Mouse (Mus musculus) ES-Bruce4 (cell line): ENCODE measurements around the gene Fis1. TPM values are rescaled to one million over a fixed set of nuclear protein-coding genes. Genes with fewer than 3 reads are reported as not detected.
A peak's percentile ranks its signal among the peaks of the same experiment; 100 is the strongest.

Experiments
- H3K27ac ChIP-seq: 2 replicates; pipeline ENCODE4 v1.5.1; 2012; ENCODE audit warnings: low read length, inconsistent platforms; ENCODE audit not compliant: insufficient read depth
- H3K27me3 ChIP-seq: 2 replicates; pipeline ENCODE4 v1.6.1; 2012; ENCODE audit warnings: mild to moderate bottlenecking, low read length, inconsistent platforms; ENCODE audit not compliant: control insufficient read depth, poor library complexity, insufficient read depth, severe bottlenecking
- H3K36me3 ChIP-seq: 2 replicates; pipeline ENCODE4 v1.6.1; 2012; ENCODE audit warnings: inconsistent platforms, mild to moderate bottlenecking, low read length, moderate library complexity; ENCODE audit not compliant: control insufficient read depth, poor library complexity, insufficient read depth, severe bottlenecking
- H3K4me1 ChIP-seq: one replicate; pipeline ENCODE4 v1.8.1; 2011; ENCODE audit warnings: low read length; ENCODE audit not compliant: control insufficient read depth, insufficient read depth
- H3K4me3 ChIP-seq: 2 replicates; pipeline ENCODE4 v1.5.1; 2011; ENCODE audit warnings: low read depth, mild to moderate bottlenecking, low read length
- H3K9ac ChIP-seq: 2 replicates; pipeline ENCODE4 v1.6.1; 2012; ENCODE audit warnings: low read depth, mild to moderate bottlenecking, inconsistent platforms; ENCODE audit not compliant: poor library complexity, severe bottlenecking
- H3K9me3 ChIP-seq: replicated peaks from 2 replicates; pipeline ENCODE4 v1.6.1; 2012; ENCODE audit warnings: mild to moderate bottlenecking, low read length, inconsistent platforms; ENCODE audit not compliant: control insufficient read depth, poor library complexity, insufficient read depth, severe bottlenecking
- CTCF ChIP-seq: IDR thresholded peaks from one replicate; pipeline ENCODE4 v1.8.1; 2011; ENCODE audit warnings: low read depth, low read length
- EP300 ChIP-seq: IDR thresholded peaks from 2 replicates; pipeline ENCODE4 v1.6.1; 2011; ENCODE audit warnings: low read depth, low read length; ENCODE audit not compliant: insufficient read depth
- POLR2A ChIP-seq: IDR thresholded peaks from one replicate; pipeline ENCODE4 v1.8.1; 2011; ENCODE audit warnings: low read length; ENCODE audit not compliant: insufficient read depth
- polyA plus RNA-seq: library from polyadenylated mRNA; stranded (reverse); fragments of >200 nt; gene quantifications from 2 replicates; pipeline ENCODE4 v1.2.4, GENCODE M21; 2011; ENCODE audit warnings: low read depth; ENCODE audit not compliant: missing spikeins, insufficient read depth, insufficient read length

Gene Fis1
- polyA plus RNA-seq, 1 experiment: 87.8 TPM

GRCm38 (mm10) chr5:136955622-136956021, 2.5 kb downstream of the Fis1 start:
- TF ChIP-seq EP300 (no peak), CTCF (no peak), POLR2A (no peak)
- Histone ChIP-seq H3K9me3 (no peaks in the 10 kb centered on the region), H3K27me3 (no peaks in the 10 kb centered on the region), H3K27ac (no peak overlapping the region), H3K9ac (no peak overlapping the region), H3K4me3 (no peak overlapping the region), H3K36me3 (0 out of 2 replicates have a peak, but pooled peaks cover 4% of the 10 kb centered on the region), H3K4me1 (peaks cover 5% of the 10 kb centered on the region)

- H3K4me1 ChIP-seq: peaks cover 3% of the 10 kb centered on the region
- TF ChIP-seq EP300 (no peak), POLR2A (no peak), CTCF (no peak)
- no peak overlapping the region for H3K9ac ChIP-seq
- H3K36me3 ChIP-seq: 0 out of 2 replicates have a peak, but pooled peaks cover 4% of the 10 kb centered on the region
- H3K9me3 ChIP-seq: no peaks in the 10 kb centered on the region
- H3K4me3 ChIP-seq: no peak overlapping the region
- no peaks in the 10 kb centered on the region for H3K27me3 ChIP-seq
- H3K27ac ChIP-seq: no peak overlapping the region
Measured at GRCm38 (mm10) chr5:136957250-136957649, 4.2 kb downstream of the Fis1 start.

DNA sequence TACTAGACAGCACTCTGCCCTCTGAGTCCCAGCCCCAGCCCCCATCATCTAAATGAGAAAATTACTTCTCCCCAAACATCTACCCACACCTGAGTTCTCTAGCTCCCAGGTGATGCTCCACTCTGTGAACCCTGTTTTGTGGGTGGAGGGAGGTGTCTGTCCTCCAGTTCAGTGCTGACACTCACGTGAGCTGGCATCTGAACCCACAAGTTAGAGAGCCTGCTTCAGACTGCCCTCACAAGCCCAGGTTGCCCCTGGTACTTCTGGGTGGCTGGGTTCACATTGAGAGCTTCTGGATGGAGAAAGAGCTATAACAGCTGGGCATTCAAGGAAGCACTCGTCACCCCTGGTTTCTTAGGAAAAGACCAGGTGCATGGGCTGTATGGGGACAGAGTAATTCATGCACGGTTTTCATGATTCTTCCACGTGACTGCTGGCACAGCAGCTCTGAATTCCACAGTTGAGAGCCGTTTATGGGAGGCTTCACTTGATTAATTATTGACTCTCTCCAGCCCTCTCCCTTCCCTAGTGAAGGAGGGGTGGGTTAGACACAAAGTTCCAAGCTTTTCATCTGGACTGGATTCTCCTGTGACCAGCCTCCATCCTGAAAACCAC, 6.0 kb downstream of the Fis1 start:
- no peak overlapping the region for H3K4me3 ChIP-seq
- no peak overlapping the region for H3K9ac ChIP-seq
- peaks cover 3% of the 10 kb centered on the region for H3K4me1 ChIP-seq
- H3K36me3 ChIP-seq: peaks cover 8% of the 10 kb centered on the region; the same call in 1 of the 2 replicates
- TF ChIP-seq EP300 (no peak), CTCF (no peak)
- H3K9me3 ChIP-seq: no peaks in the 10 kb centered on the region
- H3K27ac ChIP-seq: peak overlapping the region; percentile 32; the same call in 1 of the 2 replicates
- no peaks in the 10 kb centered on the region for H3K27me3 ChIP-seq

GRCm38 (mm10) chr5:136960053-136960452, 7.0 kb downstream of the Fis1 start:
- Histone ChIP-seq H3K4me1 (peaks cover 3% of the 10 kb centered on the region), H3K27ac (no peak overlapping the region), H3K4me3 (no peak overlapping the region), H3K9ac (no peak overlapping the region), H3K27me3 (no peaks in the 10 kb centered on the region), H3K36me3 (peaks cover 8% of the 10 kb centered on the region; the same call in 1 of the 2 replicates), H3K9me3 (no peaks in the 10 kb centered on the region)
- TF ChIP-seq POLR2A: no peak
- TF ChIP-seq CTCF: no peak
- TF ChIP-seq EP300: no peak

DNA sequence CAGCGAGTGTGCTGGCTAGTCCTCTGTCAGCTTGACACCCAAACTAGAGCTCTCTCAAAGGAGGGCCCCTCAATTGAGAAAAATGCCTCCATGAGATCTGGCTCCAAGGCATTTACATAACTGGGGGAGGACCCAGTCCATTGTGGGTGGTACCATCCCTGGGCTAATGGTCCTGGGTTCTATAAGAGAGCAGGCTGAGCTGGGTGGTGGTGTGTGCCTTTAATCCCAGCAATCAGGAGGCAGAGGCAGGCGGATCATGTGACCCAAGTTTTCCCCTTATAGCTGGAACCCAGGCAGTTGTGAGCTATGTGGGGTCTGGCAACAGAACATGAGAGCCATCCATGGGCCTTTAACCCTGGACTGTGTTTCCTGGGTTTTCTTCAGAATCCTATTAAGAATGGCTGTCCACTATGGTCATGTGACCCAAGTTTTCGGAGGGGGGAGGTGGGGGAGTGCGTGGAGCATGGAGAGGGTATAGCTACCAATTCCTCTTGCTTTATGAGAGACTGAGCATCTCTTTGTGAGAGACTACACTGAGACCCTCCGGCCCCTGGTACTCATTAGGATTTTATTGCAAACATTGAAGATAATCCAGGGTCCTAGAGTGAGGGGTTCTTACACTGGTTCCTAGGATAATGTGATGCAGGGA, 8.4 kb downstream of the Fis1 start:
- H3K4me1 ChIP-seq: peaks cover 8% of the 10 kb centered on the region
- H3K27ac ChIP-seq: peak overlapping the region; percentile 49
- H3K4me3 ChIP-seq: peak overlapping the region; percentile 91
- no peaks in the 10 kb centered on the region for H3K27me3 ChIP-seq
- H3K9me3 ChIP-seq: no peaks in the 10 kb centered on the region
- peaks cover 6% of the 10 kb centered on the region; the same call in 1 of the 2 replicates for H3K36me3 ChIP-seq
- H3K9ac ChIP-seq: peak overlapping the region; percentile 58
- no peak for TF ChIP-seq CTCF
- TF ChIP-seq EP300: no peak
- TF ChIP-seq POLR2A: no peak

- TF ChIP-seq CTCF: no peak
- no peak for TF ChIP-seq EP300
- TF ChIP-seq POLR2A: no peak
- Histone ChIP-seq H3K9ac (peak overlapping the region; percentile 58), H3K4me1 (peaks cover 5% of the 10 kb centered on the region), H3K9me3 (no peaks in the 10 kb centered on the region), H3K36me3 (peaks cover 6% of the 10 kb centered on the region; the same call in 1 of the 2 replicates), H3K27ac (peak overlapping the region; percentile 84), H3K27me3 (no peaks in the 10 kb centered on the region), H3K4me3 (peak overlapping the region; percentile 91)
Measured at GRCm38 (mm10) chr5:136961983-136962461, 8.9 kb downstream of the Fis1 start.
